Mouse (Mus musculus) monocyte, adult 5-6 weeks (primary cell): Measurements from ENCODE around the gene Carmil1. TPM values are rescaled to one million over a fixed set of nuclear protein-coding genes. Genes with fewer than 3 reads are reported as not detected.

Experiments used
- ATAC-seq: fragments of 153-309, 156-312 bp; replicated peaks from 2 replicates; pipeline ENCODE4 v1.8.0; 2017; ENCODE audit warnings: mild to moderate bottlenecking; ENCODE audit not compliant: low TSS enrichment, insufficient number of reproducible peaks, severe bottlenecking, poor library complexity, low FRiP score
- total RNA-seq: library from RNA; stranded (forward); fragments of 200-1000, 200-491, 200-594 nt; gene quantifications from 3 replicates; pipeline ENCODE4 v1.2.3, GENCODE M21; 2017

Gene Carmil1
- total RNA-seq, 1 experiment from 2014 or later: 6.1 TPM

DNA sequence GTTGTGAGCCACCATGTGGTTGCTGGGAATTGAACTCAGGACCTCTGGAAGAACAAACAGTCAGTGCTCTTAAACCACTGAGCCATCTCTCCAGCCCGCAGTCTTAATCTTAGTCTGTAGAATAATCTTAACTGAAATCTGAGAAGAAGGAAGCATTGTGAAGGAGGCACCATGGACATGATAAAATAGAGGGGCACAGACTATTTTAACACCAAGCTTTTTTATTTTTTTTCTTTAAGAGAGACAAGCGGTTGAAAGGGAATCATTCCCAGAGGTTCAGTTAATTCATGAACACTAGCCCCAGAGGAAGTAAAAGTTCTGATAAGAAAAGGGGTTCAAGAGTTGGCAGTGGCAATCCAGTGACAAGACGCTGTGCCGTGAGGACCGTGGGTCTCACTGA lies 15.8 kb downstream of the Carmil1 start:
- ATAC-seq: no peak

- no peak for ATAC-seq
Observed at GRCm38 (mm10) chr13:24263560-24263959, 17.0 kb downstream of the Carmil1 start.

DNA sequence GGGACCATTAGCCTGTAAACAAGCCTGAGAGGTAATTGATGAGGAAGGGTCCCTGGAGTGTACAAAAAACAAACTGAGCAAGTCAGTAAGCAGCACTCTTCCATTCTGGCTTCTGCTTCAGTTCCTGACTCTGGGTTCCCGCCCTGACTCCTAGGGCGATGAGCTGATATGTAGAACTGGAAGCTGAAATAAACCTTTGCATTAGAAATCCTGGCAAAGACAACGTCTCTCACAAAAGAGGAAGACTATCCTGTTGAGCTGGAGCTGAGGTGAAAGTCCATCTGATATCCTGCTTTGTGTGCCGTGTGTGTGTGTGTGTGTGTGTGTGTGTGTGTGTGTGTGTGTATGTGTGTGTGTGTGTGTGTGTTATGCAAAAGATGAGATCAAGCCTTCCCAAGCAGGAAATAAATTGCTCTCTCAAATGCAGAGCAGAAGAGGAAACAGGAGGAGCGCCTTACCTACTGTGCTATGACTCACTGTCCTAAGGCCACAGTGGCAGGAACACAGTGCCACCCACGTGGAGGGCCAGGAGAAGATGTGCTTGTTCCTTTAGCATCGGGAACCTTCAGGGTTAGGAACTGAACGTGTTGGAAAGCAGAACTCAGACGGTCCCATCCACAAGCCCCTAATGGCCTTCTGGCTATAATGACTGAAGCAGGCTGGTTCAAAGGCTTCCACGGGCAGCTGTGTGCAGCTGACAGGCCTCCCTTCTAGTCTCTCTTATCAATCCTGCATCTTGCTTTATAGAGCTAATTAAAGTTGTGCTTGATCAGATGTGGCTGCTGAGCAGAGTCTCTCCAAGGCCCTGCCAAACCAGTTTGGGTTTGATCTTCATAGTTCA lies 19.6 kb downstream of the Carmil1 start:
- ATAC-seq: no peak

DNA sequence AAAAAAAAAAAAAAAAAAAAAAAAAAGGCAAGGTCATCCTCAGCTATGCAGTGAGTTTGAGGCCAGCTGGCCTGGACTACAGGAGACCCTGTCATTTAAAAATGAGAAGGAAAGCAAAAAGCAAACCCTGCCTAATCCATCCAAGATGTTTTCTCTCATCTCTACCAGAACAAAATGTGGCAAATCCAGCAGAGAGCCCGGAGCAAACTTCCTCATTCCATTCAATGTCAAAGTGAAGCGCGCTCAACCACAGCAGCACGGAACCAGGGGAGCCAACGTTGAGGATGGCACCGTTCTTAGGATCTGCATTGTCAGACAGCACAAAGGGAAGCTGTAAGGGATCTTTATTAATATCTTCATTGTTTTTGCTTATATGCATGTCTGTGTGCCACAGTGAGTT lies 22.8 kb downstream of the Carmil1 start:
- no peak for ATAC-seq

DNA sequence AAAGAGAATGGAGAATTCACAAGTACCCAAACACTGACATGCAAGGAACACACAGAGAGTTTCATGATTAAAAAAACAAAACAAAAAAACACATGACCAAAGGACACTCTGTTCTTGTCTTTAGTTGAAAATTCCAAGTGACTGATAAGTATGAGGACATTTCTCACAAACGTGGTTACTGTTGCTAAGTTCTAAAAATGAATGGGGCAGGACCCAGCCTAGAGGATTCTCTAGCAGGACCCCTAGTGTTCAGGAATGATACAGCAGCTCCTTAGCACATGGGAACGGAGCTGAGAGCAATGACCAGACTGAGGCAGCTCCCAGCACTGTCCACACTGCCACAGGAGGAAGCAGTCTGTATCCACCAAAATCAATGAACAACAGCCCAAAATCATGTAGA lies 26.6 kb downstream of the Carmil1 start:
- ATAC-seq: no peak

DNA sequence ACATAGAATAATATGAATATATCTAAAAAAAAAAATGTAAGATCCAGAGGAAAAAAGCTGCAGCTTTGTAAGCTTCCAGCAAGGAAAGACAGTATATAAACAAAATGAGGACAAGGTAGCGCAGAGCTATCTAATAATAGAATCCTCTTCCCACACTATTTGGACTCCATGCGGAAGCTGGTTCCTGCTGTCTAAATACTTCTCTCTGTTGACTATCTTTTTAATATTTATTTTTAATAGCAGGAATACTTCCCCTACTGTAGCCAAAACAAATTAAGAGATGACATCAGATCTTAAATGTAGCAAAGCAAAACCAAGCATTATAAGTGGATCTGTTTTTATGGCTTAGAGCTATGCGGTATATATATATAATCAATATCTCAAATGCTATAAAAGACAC lies 27.0 kb downstream of the Carmil1 start:
- no peak for ATAC-seq

GRCm38 (mm10) chr13:24251236-24251635 lies 29.4 kb downstream of the Carmil1 start:
- ATAC-seq: no peak

DNA sequence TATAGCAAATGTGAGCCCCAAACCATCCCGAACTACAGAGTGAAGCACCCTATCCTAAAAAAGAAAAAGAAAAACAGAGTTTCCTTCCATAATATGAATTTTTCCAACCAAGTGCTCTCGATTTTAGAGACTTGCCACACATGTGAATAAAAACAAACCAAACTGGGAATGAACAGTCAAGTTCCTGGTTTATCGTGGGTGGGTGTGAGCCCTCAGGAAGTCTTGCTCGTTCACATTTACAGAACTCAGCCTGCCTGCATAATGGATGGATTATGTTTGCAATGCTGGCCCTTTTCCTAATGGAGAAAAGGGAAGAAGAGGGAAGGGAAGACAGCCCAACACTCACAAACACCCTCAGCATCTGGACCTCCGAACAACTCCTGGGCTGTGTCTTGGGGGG lies 32.7 kb downstream of the Carmil1 start:
- ATAC-seq: no peak

- ATAC-seq: no peak
Observed at GRCm38 (mm10) chr13:24247441-24247840, 33.2 kb downstream of the Carmil1 start.

GRCm38 (mm10) chr13:24246266-24246665 lies 34.3 kb downstream of the Carmil1 start:
- ATAC-seq: no peak

- ATAC-seq: no peak
Observed at GRCm38 (mm10) chr13:24244613-24245012, 36.0 kb downstream of the Carmil1 start.

DNA sequence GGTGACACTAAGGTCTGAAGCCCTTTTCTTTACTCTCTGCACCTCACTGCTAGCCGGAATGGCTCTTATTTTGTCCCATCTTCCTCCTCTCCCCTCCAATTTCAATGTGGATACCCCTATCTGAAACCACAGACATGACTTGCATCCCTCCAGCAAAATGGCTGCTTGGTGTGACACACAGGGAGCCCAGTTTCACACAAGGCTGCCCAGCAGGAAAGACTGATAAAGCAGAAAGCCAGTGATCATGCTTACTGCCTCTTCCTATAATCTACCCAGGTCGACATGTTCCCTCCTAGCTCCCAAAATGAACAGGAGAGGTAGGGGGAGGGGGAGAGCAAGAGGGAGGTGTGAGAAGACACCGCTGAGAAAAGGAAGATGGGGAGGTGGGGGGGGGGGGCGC lies 36.6 kb downstream of the Carmil1 start:
- no peak for ATAC-seq

- ATAC-seq: no peak
Observed at GRCm38 (mm10) chr13:24242429-24243106, 38.0 kb downstream of the Carmil1 start.

DNA sequence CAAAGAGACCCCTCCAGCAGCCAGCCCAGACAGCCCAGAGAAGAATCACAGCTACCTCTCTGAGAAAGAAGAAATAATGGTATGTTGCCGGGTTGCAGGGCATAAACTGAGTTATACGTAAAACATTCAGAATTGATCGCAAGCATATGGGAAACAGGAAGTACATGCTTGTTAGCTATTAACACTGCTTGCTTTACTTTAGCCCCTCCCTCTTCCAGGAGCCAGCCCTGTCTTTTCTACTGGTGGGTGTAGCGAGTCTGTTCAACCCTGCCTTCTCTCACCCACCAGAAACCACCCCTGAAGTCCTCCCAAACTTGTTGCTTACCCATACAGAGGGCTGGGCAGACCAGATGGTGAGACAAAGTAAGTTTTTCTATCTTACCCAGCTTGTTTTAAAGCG lies 39.4 kb downstream of the Carmil1 start:
- no peak for ATAC-seq

DNA sequence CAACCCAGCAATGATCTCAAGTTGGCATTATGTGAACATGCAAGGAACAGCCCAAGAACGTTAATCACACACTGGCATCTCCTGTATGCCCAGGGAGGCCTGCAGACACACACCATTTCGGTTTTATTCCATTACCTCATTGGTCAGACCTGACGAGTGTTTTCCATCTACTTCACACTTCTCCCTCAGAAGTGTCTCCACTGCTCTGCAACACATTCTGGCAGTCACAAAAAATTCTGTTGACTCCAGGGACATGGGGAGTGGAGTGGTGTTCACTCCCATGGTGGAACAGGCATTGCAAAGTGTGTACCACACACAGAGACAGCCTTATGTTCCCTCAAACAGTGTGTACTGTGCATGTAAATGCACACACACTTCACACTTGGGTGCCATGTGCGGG lies 40.2 kb downstream of the Carmil1 start:
- no peak for ATAC-seq

- no peak for ATAC-seq
Observed at GRCm38 (mm10) chr13:24238456-24239120, 42.0 kb downstream of the Carmil1 start.

DNA sequence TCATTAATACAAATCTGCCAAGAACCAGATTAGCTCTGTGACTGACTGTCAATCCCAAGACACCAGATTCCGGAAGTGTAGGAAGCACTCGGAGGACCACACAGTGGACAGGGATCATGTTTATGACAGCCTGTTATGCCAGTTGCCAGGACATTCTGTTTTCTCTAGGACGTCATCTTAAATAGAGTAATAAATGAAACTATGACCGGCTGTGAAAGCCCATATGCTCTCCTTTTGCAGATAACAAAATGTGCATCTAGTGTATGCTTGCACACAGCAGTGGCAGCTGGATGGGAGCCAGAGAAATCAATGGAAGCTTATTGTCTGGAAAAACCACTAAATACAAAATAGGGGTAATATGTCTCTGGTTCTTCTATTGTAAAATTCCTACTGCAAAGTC lies 43.9 kb downstream of the Carmil1 start:
- ATAC-seq: no peak

GRCm38 (mm10) chr13:24232750-24233149 lies 47.8 kb downstream of the Carmil1 start:
- no peak for ATAC-seq

- no peak for ATAC-seq
Observed at GRCm38 (mm10) chr13:24231746-24232483, 48.7 kb downstream of the Carmil1 start.
